Mouse (Mus musculus) ZHBTc4 (cell line): ENCODE measurements around the gene Llcfc1.
A peak's percentile ranks its signal among the peaks of the same experiment; 100 is the strongest.

ENCODE experiments used
- DNase-seq: peaks from one replicate; pipeline ENCODE4 v3.0.0-alpha.2; 2011; ENCODE audit warnings: low read depth, low spot score

The Llcfc1 gene

DNA sequence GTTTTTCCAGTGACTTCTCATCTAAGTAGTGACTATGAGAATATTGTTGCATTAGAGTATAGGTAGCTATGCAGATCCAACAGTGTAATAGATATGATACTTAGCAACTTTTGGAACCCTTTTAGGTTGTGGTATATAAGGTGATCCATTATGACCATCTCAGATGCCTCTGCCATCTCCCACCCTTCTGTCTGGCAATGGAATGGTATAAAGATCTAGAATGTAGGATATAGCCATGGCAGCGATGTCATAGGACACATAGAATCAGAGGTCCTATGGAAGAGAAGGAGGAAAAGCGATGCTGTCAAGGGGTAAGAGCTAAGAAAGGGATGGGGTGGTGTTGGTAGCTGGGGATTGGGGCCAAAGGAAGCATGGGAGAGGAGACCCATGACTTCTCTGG is at the start of gene Llcfc1:
Llcfc1 (plus strand) TSS at position 301 of the 400 bp plus-strand sequence.
- no peak for DNase-seq

DNA sequence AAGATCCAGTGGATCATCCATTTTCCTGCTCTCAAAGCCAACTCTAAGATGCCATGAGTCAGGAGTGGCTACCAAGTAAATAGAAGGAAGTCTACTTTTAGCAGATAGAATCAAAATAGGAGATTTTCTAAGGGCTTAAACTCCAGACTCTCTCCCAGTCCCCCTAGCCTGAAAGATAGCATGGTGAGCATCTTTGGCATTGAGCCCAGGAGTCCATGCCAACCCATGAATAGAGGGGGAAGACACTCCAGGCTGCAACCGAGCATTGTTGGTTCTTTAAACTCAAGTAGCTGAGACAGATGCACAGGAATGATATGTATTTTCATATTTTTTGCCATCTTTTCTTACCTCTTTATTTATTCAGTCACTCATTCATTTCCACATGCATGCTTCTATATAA is 49.0 kb upstream of the Llcfc1 start:
- no peak for DNase-seq

DNA sequence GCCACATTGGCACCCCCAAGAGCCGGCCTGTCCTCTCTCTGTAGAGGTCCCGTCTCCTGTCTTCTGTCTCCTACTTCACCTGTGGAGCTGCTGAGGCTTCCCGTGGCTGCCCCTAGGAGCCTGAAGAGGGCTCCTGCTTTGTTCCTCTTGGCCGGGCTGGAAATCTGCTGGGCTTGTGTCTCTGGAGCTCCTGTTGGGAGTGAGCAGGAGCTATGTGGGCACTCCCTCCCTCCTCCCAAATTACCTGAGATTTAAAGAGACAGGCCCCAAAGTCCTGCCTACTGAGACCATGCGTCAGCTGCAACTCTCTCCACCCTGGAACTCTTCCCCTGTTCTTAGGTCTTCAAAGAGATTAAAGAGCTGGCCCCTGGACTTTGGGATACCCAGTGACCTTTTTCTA is 48.1 kb upstream of the Llcfc1 start, which contains the start of gene Trpv6:
Trpv6 (minus strand) TSS at position 228 of the 400 bp plus-strand sequence.
- DNase-seq: no peak

DNA sequence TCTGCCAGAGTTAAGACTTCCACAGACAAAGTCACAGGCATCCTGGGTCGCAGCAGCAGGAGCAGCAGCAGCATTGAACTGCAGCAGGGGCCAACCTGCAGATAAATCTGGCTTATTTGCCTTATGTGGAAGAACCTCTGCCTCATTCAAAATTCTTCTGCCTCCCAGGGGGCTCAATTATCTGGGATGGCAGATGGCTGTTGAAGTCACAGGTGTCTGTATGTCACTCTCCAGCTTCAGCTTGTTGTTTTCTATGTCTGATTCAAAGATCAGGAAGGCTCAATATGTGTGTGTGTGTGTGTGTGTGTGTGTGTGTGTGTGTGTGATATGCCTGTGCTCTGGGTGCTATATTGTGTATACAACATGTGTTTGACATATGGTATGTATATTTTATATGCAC is 46.8 kb upstream of the Llcfc1 start:
- no peak for DNase-seq

DNA sequence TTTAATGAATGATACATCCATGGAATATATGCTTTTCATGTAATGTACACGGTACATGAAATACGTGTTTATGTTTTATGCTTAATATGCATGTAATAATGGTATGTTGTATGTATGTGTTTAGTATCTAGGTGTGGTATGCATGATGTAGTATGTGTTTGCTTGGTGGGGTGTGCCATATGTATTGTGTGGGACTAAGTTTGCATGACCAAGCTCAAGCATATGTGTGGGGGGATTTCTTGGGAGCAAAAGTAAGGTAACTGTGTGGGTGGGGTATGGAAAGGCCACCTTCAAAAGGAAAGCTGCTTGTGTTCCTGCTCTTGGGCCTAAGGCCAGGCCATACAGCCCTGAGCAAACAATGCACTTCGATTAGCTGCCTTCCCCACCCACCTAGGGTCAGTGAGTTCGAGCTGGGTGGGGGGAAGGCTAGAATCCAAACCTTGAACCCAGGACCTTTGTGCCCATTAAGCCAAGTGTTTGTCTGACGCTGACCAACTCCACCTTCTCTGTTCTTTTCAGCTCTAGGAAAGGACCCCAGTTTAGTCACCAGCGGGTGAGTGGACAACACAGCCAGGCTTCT is 46.2 kb upstream of the Llcfc1 start:
- no peak for DNase-seq

DNA sequence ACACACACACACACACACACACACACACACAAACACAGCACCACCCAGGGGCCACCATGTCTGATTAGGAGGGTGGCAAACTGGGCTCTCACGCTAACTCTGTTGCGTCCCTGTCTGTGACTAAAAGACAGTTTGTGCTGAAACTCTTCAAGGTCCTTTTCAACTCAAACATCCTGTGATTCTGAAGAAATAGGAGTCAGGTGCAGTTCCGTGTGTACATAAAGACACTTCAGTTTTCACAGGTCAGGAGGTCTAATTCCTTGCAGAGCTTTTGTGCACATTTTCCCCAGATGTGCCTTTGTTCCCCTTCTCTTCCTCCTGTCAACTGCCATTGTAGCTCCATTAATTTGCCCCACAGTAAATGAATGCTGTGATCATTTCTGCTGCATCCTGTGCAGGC is 43.8 kb upstream of the Llcfc1 start:
- no peak for DNase-seq

DNA sequence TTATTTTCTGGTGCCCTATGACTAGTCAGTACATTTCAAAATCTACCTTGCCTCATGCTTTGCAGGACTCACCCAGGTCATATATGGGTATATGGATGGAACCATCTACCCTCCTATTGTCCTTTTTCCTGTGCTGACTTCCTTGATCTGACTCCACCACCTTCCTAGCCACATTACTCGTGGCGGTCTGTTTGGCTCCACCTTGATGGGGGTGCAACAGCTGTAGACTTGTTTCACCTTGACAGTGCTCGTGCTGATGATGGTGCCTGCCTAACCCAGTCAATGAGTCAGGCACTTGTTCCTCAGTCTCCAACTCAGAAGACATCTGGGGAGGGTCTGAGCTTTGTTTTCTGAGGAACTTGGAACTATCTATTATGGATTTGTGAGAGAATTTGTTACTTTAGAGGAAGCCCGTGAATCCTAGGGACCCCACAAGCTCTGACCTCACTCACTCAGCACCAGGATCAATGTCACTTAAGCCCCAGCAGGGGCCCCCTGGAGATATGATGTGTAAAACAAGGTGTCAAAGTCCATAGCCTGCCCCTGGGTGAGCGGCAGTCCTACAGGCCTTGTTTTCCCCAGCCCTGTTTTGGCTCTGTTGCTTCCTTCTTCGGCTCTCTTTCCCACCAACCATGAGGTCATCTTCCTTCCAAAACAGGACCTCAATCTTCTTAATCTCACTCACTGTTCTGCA is 42.9 kb upstream of the Llcfc1 start:
- no peak for DNase-seq

DNA sequence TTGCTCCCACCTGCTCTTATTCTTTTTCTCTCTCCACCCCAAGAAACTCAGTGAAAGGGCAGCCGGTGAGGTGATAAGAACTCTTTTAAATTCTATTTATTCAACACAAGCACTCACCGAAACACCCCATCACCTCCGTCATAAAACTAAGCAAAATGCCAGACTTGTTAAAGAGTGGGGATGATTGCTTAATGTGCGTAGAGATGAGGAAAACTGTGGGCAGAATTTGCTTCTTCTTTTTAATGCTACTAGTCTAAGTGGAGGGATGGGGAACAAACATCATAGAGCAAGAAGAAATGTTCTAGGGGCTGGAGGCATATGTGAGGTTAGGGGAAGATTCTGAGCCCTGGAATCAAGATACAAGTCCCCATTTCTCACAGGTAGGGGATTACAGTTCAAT is 41.5 kb upstream of the Llcfc1 start:
- DNase-seq: no peak

DNA sequence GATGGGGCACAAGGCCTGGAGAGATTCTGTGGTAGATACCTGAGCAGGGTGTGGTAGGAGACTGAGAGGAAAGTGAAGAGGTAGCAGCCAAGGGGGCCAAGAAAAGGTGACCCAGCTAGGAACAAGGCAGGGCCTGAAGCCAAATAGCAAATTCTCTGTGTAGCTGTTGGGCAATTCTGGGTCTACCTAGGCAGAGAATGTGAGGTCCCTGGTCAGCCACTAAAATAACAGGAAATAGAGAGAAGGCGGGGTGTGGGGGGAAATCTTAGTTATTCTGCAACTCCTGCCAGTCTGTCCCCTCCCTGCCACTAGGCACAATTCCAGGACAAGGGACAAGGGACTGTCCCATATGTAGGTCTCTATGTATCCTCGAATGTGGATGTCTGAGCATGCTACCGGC is 41.0 kb upstream of the Llcfc1 start:
- no peak for DNase-seq

DNA sequence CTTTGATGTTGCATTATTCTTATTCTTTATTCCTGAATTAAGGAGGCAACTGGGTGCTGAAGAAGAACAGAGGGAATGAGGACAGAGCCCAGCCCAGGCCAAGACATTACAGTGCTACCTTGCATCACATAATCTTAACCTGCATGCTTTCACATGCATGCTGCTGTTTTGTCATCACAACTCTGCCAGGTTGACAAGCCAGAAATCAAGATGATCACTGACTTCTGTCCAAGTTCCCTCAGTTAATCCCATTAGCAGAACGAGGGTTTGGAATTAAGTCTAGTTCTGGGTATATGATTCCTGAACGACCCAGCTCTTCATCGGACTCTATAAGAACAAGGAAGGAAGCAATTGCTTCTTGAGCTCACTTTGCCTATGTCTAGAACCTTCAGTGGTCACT is 38.0 kb upstream of the Llcfc1 start:
- DNase-seq: no peak

DNA sequence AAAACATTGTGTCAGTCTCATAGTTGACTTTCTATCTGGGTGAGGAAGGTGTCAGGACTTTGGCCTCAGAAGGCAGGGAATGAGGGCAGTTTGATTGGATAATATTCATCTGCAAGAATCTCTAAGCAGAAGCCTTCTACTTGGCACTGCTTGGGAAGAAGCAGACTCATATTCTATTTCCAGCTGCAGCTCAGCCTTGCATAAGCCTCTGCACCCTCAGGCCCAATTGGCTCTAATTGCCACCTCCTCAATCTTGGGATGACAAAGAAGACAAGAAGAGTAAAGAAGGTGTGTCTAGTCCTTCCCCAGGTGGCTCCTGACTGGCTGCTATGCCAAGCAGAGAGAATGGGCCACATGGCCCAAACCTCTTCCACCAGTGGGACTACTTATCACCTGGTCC is 37.6 kb upstream of the Llcfc1 start:
- no peak for DNase-seq

DNA sequence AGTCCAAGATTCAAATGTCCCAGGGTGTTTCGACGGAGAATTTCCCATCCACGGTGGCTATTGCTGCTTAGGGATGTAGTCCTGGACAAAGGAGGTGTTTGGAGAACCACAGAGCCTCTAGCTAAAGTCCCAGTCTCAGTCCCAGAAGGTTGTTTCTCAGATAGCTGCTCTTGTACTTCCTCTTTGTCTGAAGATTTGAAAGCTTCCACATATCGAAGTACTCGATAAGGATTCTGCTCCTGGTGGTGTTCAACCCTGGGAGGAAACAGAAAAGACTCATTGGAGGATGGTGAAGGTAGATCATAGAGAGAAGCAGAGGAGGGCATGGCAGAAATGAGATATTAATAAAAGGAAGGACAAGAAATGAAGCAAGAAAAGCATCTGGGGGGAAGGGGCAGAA is 31.1 kb upstream of the Llcfc1 start:
- no peak for DNase-seq

DNA sequence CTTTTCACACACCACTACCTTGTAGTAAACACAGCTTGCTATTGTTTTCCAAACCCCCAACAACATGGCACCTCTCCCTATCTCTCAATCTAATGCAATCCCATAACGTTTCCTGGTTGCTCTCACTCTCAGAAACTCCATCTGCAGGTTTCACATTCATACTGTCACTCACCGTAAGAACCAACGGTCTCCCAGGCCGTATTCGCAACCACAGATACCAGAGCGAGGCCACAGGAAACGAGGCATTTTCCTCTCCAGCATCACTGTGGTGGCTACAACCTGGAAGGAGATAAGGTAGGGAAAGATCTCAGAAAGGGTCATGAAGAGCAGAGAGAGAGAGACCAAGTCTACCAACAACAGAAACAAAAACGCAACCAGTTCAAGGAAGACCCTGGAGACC is 29.6 kb upstream of the Llcfc1 start:
- DNase-seq: no peak

DNA sequence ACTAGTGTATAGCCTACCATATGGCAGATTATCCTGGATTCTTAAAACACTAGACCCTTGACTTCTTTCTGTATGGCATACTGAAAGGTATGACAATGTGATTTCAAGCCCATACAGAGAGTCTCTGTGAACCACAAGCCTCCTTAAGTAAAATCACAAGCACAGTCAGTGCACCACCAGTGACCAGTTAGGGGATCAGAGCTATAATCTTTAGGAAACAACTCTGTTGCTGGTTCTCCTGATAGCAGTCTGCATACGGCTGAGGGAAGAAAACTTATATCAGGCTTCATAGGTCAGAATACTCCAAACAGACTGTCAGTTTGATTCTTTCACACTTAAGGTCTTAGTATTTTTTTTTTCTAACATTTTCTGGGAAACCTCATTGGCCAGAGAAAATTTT is 25.7 kb upstream of the Llcfc1 start:
- DNase-seq: no peak

DNA sequence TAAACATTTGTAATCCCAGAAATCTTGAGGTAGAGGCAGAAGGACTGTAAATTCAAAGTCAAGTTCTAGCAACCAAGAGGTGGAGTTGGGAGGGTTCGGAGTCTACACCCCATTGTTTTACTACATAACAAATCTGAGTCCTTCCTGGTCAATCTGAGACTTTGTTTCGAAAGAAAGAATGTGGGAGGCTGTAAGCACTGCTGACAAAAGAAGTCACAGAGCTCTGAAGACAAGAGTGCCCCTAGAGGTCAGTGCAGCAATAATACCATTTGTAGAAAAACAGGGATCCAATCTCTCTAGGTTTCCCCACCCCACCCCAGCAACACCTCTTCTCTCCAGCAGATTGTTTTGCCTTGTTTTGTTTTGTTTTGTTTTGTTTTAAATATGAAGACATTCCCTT is 21.9 kb upstream of the Llcfc1 start:
- DNase-seq: peak; percentile 59

DNA sequence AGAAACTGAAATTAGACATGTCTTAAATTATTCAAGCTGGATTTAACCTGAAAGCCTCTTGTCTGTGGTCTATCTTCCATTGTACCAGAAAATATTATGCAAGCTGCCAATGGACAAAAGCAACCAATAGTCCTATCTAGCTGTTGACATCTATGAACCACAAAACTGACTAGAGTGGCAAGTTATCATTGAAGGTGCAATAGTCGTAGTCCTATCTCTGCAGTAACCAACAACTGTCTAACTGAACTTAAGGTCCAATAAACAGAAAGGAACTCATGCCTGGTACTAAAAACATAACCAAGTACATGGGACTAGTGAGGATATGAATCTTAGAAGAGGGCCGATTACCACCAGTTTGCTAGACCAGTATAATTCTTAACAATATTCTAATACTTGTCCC is 7.7 kb upstream of the Llcfc1 start:
- no peak for DNase-seq

DNA sequence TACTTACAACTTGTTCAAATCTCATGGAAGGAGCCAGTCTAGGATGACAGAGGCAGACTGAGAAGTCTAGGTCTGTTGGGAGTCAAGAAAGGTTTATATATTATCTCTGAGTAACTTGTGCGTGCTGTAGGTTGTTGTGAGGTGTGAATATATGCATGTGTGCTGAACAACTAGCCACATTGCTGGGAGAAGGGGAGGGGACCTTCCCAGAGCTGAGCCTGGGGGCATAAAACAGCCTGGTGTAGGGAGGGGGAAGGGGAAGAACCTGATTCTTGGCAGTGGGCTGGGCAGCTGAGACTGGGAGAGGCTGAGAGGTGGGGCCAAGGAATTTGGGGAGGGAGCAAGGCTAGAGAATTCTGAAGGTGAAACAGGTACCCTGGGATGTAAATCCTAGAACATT is 3.6 kb upstream of the Llcfc1 start, which contains the start of gene Trpv5:
Trpv5 (minus strand) TSS at position 101 of the 400 bp plus-strand sequence.
- peak; percentile 52 for DNase-seq

DNA sequence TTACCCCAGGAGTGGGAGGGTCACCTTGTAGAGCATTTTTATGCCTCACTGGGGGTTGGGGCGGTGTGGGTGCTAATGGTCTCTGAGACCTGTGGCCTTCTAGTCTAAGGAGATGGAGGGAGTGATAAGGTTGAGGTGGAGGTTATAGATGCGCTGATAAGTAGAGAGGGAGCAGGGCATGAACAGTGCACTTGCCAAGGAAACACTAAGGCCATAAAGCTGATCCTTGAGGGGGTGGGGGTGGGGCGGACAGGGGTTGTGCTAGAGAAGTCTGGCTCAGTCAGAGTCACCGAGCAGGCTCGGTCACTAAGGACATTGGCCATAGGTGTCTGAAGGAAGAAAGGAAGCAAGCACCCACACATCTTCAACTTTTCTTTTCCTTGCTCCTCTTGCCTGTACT is 2.6 kb upstream of the Llcfc1 start:
- no peak for DNase-seq

DNA sequence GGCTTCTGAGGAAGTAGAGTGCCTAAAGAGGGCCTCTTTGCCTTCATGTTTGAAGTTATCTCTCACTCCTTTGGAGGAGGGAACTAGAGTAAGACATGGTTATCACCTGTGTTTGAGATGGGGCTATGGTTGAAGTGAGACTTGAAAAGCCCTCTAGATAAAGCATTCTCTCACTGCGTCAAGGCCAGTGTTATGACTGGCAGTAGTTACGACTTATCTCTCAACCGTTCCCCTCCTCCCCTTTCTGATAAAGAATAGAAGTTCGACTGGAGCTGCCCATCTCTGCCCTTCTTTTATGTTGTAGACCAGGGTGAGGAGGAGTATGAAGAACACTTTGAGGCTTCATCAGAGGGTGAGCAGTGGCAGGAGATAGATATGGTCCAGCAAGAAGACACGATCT is 680 bp downstream of the Llcfc1 start:
- no peak for DNase-seq

DNA sequence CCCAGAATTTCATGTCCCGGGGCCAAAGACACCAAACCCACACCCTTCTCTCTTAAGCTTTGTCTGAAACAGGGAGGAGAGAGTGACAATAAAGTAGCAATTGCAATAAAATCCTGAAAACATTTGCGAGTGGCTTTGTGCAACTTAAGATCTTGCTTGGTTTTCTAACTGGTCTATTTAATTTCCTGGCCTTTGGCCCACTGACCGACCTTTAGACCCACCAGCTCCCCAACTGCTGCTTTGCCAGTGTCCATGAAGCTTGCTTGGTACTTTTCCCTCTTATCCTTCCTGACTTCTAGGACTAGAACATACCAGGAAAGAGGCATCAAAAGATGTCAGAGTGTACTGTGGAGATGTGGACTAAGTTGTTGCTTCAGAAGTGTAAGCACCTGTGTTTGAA is 1.4 kb downstream of the Llcfc1 start:
- no peak for DNase-seq

DNA sequence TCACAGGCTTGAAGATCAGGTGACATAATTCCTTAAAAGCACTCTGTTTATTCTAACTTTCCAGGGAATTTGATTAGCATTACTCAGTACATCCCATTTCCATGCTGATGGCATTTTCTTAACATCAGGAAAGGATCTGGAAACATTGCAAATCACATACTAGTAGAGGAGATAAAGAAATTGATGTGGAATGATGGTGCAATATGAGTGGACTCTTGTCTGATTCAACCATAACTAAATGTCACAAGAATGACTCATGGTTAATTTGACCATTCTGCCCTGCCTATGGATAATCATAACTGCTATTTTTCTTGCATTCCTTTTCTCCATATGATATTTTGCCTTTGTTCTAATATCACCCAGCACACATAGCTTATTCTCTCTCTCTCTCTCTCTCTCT is 8.0 kb downstream of the Llcfc1 start:
- DNase-seq: no peak

DNA sequence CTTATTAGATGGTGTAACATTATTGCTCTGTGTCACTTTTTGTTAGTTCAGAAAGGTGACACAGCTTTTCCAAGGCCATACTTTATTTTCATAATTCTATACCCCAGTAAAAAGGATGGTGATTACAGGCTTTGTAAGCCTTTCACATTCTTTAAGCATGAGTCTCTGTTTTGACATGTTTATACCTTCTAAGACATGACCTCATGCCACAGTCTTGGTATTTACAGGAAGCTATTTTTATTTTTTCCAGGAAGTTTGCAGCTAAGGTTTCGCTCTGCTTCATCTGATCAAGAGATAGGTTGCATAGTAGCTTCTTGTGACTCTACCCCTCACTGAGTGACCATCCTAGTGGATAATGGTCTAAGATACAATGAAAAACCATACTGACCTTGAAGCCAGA is 10.2 kb downstream of the Llcfc1 start:
- DNase-seq: no peak

DNA sequence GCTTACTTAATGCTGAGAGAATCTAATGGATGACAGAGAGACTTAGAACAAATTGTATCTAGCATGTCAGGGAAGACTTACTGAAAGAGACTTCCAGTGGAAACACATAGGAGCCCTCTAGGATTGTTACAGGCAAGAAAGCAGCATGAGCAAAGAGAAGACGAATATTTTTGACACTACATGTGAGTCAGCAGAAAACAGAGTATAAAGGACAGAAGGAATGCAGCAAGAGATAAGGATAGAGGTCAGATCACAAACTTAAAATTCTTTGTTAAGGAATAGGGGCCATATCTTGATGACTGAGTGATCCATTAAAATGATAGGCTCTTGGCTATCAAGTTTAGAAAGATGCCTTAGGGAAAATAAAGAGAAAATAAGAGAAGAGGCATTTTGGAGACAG is 17.0 kb downstream of the Llcfc1 start:
- no peak for DNase-seq

DNA sequence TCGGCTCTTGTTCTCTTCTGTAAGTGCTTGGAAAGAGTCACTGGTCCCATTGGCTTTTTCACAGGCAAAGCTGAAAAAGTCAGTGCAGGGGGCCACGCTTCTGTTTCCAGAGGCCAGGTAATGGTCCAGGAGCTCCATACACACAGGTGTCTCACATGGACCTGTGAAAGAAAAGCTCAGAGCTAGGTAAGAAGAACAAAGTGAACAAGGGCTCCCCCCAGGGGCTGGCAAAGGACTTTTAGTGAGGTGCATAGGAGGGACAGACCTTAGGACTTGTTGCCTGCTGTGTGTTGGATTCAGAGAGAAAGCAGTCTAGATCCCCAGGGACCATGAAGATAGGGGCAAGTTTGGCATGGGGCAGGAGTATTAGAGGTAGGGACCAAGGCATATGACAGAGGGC is 18.7 kb downstream of the Llcfc1 start:
- peak; percentile 16 for DNase-seq
